ENCODE assay signal across 8 mouse cellular contexts in genomic region chr3:135422232-135422855, GRCm38 (mm10). TPM values are rescaled to one million over a fixed set of nuclear protein-coding genes. Genes with fewer than 3 reads are reported as not detected.
DNase-seq lines count a peak whose midpoint lies in the region; ATAC-seq and TF ChIP-seq lines count a peak whose summit lies in the region.

No protein-coding gene starts in this region.

- ATAC-seq in erythroblast, adult 5-6 weeks (replicated peaks; ENCODE audit: low FRiP score, poor library complexity, severe bottlenecking): no peak
- peak; percentile 10; the same call in 1 of the 2 replicates for ATAC-seq in liver, embryonic 11.5 days (replicated peaks; ENCODE audit: low FRiP score)

- H3K9me3 ChIP-seq in erythroblast, embryonic 14.5 days (ENCODE audit: control insufficient read depth, low read length): no peaks in the 10 kb centered on the region
- H3K9me3 ChIP-seq in liver, embryonic 11.5 days (ENCODE audit: control insufficient read depth, low read length): no peaks in the 10 kb centered on the region

- no peak for DNase-seq in testis, postnatal 14 days (ENCODE audit: low spot score)
- DNase-seq in liver, embryonic 11.5 days (ENCODE audit: low spot score): no peak
- no peak for DNase-seq in urinary bladder, postnatal 4 days (ENCODE audit: low spot score in 2 of 2)
- DNase-seq in layer of hippocampus, postnatal 14 days (ENCODE audit: low spot score in 2 of 2): no peak
- no peak for DNase-seq in kidney, postnatal 14 days

- H3K4me1 ChIP-seq in erythroblast, embryonic 14.5 days (ENCODE audit: control insufficient read depth): peaks cover 49% of the 10 kb centered on the region
- H3K4me1 ChIP-seq in testis, adult 2 months (ENCODE audit: control insufficient read depth, insufficient read depth, low read length): peaks cover 2% of the 10 kb centered on the region; the same call in 1 of the 2 replicates
- peaks cover 11% of the 10 kb centered on the region; the same call in 1 of the 2 replicates for H3K4me1 ChIP-seq in liver, embryonic 11.5 days (replicated peaks; ENCODE audit: control insufficient read depth, insufficient read depth, low read length)

- no peak for TF ChIP-seq CTCF in testis, adult 2 months (IDR thresholded peaks at IDR 0.05; ENCODE audit: control insufficient read depth, insufficient read depth, insufficient replicate concordance, low read depth, low read length)

- peak overlapping the region; percentile 84 for H3K9ac ChIP-seq in liver, embryonic 11.5 days (ENCODE audit: low read depth, low read length)

- peak overlapping the region; percentile 79 for H3K27ac ChIP-seq in testis, adult 2 months (ENCODE audit: control insufficient read depth, insufficient read depth, low read depth, low read length)
- peak overlapping the region; percentile 81 for H3K27ac ChIP-seq in liver, embryonic 11.5 days (ENCODE audit: low read depth, low read length)

- H3K4me3 ChIP-seq in erythroblast, embryonic 14.5 days (replicated peaks): peak overlapping the region; percentile 68
- peak overlapping the region; percentile 86 for H3K4me3 ChIP-seq in testis, adult 2 months (ENCODE audit: control insufficient read depth, low read depth, low read length)
- H3K4me3 ChIP-seq in liver, embryonic 11.5 days (ENCODE audit: low read depth, low read length): peak overlapping the region; percentile 74

- no peaks in the 10 kb centered on the region for H3K27me3 ChIP-seq in erythroblast, embryonic 14.5 days (ENCODE audit: control insufficient read depth)
- H3K27me3 ChIP-seq in testis, adult 2 months (ENCODE audit: control insufficient read depth, insufficient read depth, low read length): no peaks in the 10 kb centered on the region
- no peaks in the 10 kb centered on the region for H3K27me3 ChIP-seq in liver, embryonic 11.5 days (replicated peaks; ENCODE audit: control insufficient read depth, insufficient read depth, low read length)

- WGBS in liver, embryonic 11.5 days: 14% methylated on average over 8 of the region's 8 CpGs

- peaks cover 39% of the 10 kb centered on the region for H3K36me3 ChIP-seq in erythroblast, embryonic 14.5 days (ENCODE audit: control insufficient read depth)
- H3K36me3 ChIP-seq in testis, adult 2 months (ENCODE audit: control insufficient read depth, insufficient read depth, low read length): no peaks in the 10 kb centered on the region
- no peaks in the 10 kb centered on the region for H3K36me3 ChIP-seq in liver, embryonic 11.5 days (ENCODE audit: control insufficient read depth, insufficient read depth, low read length)

- TF ChIP-seq POLR2A in testis, adult 2 months (IDR thresholded peaks at IDR 0.05; ENCODE audit: control insufficient read depth, low read depth, low read length): no peak

- H3K4me2 ChIP-seq in liver, embryonic 11.5 days: peak overlapping the region; percentile 84

RNA-seq across cellular contexts. Expression of gene Cisd2, which starts 1.4 kb away (rescaled TPM):
- polyA plus RNA-seq in erythroblast, embryonic 14.5 days (2012): 3.5 TPM in 2 replicates
- 20.1 and 21.1 TPM in 2 replicates for total RNA-seq in erythroblast, adult 5-6 weeks (2015; ENCODE audit: low replicate concordance)
- total RNA-seq in erythroblast, adult 5-6 weeks (2017; ENCODE audit: low replicate concordance): 9.6 and 13.4 TPM in 2 replicates
- polyA plus RNA-seq in testis, adult 2 months (2012; rRNA removed): 6.5 and 6.7 TPM in 2 replicates
- polyA plus RNA-seq in liver, embryonic 11.5 days (2014; fragmentation: Nextera tagmentation; extraction: Ambion mirVana): 58.1 and 59.1 TPM in 2 replicates
- 10 to 100 TPM; 34.5 to 38.2 TPM for total RNA-seq in layer of hippocampus, postnatal 14 days (2021)

RNA-seq across cellular contexts. Expression of gene Ube2d3, which starts 15.6 kb away (rescaled TPM):
- polyA plus RNA-seq in erythroblast, embryonic 14.5 days (2012): 24.9 and 31.3 TPM in 2 replicates
- 298 and 352 TPM in 2 replicates for total RNA-seq in erythroblast, adult 5-6 weeks (2015; ENCODE audit: low replicate concordance)
- total RNA-seq in erythroblast, adult 5-6 weeks (2017; ENCODE audit: low replicate concordance): 160 and 276 TPM in 2 replicates
- 493 and 621 TPM in 2 replicates for polyA plus RNA-seq in testis, adult 2 months (2012; rRNA removed)
- 502 and 537 TPM in 2 replicates for polyA plus RNA-seq in liver, embryonic 11.5 days (2014; fragmentation: Nextera tagmentation; extraction: Ambion mirVana)
- 100 to 1,000 TPM; 246 to 248 TPM for total RNA-seq in layer of hippocampus, postnatal 14 days (2021)

Comparison
In these comparisons a context has a peak if more than half of its experiments do, and no peak if none do; other contexts are left out.
1. RNA of gene Ube2d3, which starts 15.6 kb away (polyA plus RNA-seq): 493 to 621 TPM in testis, adult 2 months and 502 to 537 TPM in liver, embryonic 11.5 days; 24.9 to 31.3 TPM in erythroblast, embryonic 14.5 days; every median in the first group is over 10 times any median in the second.
2. Peak in every context shown above with its lines, with median percentiles within 50 percentile points of each other: H3K4me3 ChIP-seq.